Mouse (Mus musculus) embryonic facial prominence, embryonic 14.5 days (tissue): Measurements from ENCODE around the gene Aplp2. TPM values are rescaled to one million over a fixed set of nuclear protein-coding genes. Genes with fewer than 3 reads are reported as not detected.
"Not testable (repeated sequence)": the region's sequence is repeated elsewhere in the genome, so short reads cannot be mapped to it uniquely, and the experiment has no call there.

Experiments
- ATAC-seq: fragments of 200-750 bp; cut with Nextera tagmentation; 2 replicates; pipeline ENCODE4 v1.8.0; 2017; ENCODE audit warnings: low read depth, moderate number of reproducible peaks, moderate TSS enrichment
- DNase-seq: peaks from one replicate; pipeline ENCODE4 v3.0.0-alpha.2; 2015; ENCODE audit warnings: low spot score
- H3K27ac ChIP-seq: fragments of 300-500 bp; sonication (generic); replicated peaks from 2 replicates; pipeline ENCODE4 v1.5.1; 2014; ENCODE audit warnings: low read depth, mild to moderate bottlenecking, low read length, moderate library complexity
- H3K27me3 ChIP-seq: fragments of 300-500 bp; sonication (generic); replicated peaks from 2 replicates; pipeline ENCODE4 v1.6.1; 2014; ENCODE audit warnings: low read length; ENCODE audit not compliant: control insufficient read depth, insufficient read depth
- H3K36me3 ChIP-seq: fragments of 300-500 bp; sonication (generic); 2 replicates; pipeline ENCODE4 v1.6.1; 2014; ENCODE audit warnings: low read length, mixed read lengths; ENCODE audit not compliant: control insufficient read depth, insufficient read depth
- H3K4me1 ChIP-seq: fragments of 300-500 bp; sonication (generic); 2 replicates; pipeline ENCODE4 v1.6.1; 2014; ENCODE audit warnings: antibody characterized with exemption, low read length; ENCODE audit not compliant: control insufficient read depth, insufficient read depth
- H3K4me2 ChIP-seq: fragments of 300-500 bp; sonication (generic); 2 replicates; pipeline ENCODE4 v1.6.1; 2014; ENCODE audit warnings: low read depth, mild to moderate bottlenecking, low read length, moderate library complexity, mixed read lengths
- H3K4me3 ChIP-seq: fragments of 300-500 bp; sonication (generic); 2 replicates; pipeline ENCODE4 v1.5.1; 2014; ENCODE audit warnings: low read depth, mild to moderate bottlenecking, low read length
- H3K9ac ChIP-seq: fragments of 300-500 bp; sonication (generic); 2 replicates; pipeline ENCODE4 v1.6.1; 2014; ENCODE audit warnings: low read depth, mild to moderate bottlenecking, low read length, moderate library complexity, mixed read lengths
- H3K9me3 ChIP-seq: fragments of 300-500 bp; sonication (generic); 2 replicates; pipeline ENCODE4 v1.6.1; 2016; ENCODE audit warnings: low read length; ENCODE audit not compliant: control insufficient read depth
- WGBS: fragments of 180-500 bp; shearing (Covaris S2); extraction: QIAGEN DNeasy Blood & Tissue Kit; methylation state at CpG from one replicate; pipeline ENCODE4 v1.1.7; 2014; 5-methylcytosine and 5-hydroxymethylcytosine counted together
- polyA plus RNA-seq: library from polyadenylated mRNA; unstranded; fragments of >200 nt; fragmentation: Nextera tagmentation; extraction: Ambion mirVana; gene quantifications from 2 replicates; pipeline ENCODE4 v1.2.1, GENCODE M21; 2014

The Aplp2 gene
- polyA plus RNA-seq, 1 experiment from 2014 or later: 277 TPM

GRCm38 (mm10) chr9:31181291-31182085 is 30.1 kb downstream of the Aplp2 start:
- Histone ChIP-seq H3K9me3 (no peaks in the 10 kb centered on the region), H3K4me1 (peaks cover 14% of the 10 kb centered on the region), H3K27ac (no peak overlapping the region), H3K9ac (no peak overlapping the region), H3K4me3 (no peak overlapping the region), H3K4me2 (no peak overlapping the region), H3K36me3 (peaks cover 14% of the 10 kb centered on the region; the same call in 1 of the 2 replicates), H3K27me3 (no peaks in the 10 kb centered on the region)
- ATAC-seq (no peak), DNase-seq (peak; percentile 40)
- 43% methylated on average over 10 of the region's 10 CpGs for WGBS

GRCm38 (mm10) chr9:31177692-31178091 is 33.9 kb downstream of the Aplp2 start:
- Histone ChIP-seq H3K4me3 (no peak overlapping the region), H3K27ac (no peak overlapping the region), H3K9ac (no peak overlapping the region), H3K27me3 (no peaks in the 10 kb centered on the region), H3K36me3 (peaks cover 26% of the 10 kb centered on the region; the same call in 1 of the 2 replicates), H3K9me3 (no peaks in the 10 kb centered on the region), H3K4me2 (no peak overlapping the region), H3K4me1 (peaks cover 14% of the 10 kb centered on the region)
- no peak for DNase-seq
- ATAC-seq: no peak
- WGBS: 83% methylated on average over 6 of the region's 6 CpGs

DNA sequence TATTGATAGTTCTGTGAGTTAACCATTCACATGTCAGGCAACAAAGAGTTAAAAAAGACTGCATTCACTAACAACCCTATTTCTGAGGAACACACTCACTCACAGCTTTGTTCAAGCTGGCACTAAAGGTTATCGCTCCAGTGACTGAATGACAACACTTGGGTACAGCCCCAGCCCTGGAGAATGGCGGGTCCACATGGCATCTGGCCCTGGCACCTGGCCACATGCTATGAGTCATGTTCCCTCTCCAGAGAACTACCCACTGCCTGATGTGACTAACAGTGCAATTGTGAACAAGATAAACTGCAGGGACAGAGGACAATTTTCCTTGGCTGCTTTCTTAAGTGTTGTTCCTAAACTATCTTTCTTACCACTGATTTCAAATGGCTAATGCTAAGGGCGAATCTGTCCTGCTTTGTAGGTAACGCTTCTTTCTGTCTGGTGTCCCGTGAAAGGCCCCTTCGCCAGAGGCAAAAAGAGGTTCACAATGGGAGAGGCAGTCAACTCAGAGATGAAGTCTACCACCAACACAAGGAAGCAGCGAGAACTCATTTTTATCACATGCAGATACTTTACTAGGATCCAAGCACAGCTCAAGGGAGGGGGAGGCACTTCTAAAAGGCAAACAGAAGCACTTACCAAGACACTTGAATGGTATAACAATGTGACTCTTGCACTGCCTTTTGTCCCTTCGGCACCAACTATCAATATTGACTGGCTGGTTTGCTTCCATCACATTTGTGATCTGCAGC is 35.1 kb downstream of the Aplp2 start:
- WGBS: 81% methylated on average over 8 of the region's 8 CpGs
- no peak overlapping the region for H3K9ac ChIP-seq
- peak; percentile 75; the same call in 1 of the 2 replicates for ATAC-seq
- H3K4me2 ChIP-seq: no peak overlapping the region
- H3K36me3 ChIP-seq: peaks cover 34% of the 10 kb centered on the region; the same call in 1 of the 2 replicates
- no peaks in the 10 kb centered on the region for H3K9me3 ChIP-seq
- peak; percentile 63 for DNase-seq
- H3K4me3 ChIP-seq: no peak overlapping the region
- H3K27ac ChIP-seq: no peak overlapping the region
- H3K4me1 ChIP-seq: peaks cover 6% of the 10 kb centered on the region
- no peaks in the 10 kb centered on the region for H3K27me3 ChIP-seq

DNA sequence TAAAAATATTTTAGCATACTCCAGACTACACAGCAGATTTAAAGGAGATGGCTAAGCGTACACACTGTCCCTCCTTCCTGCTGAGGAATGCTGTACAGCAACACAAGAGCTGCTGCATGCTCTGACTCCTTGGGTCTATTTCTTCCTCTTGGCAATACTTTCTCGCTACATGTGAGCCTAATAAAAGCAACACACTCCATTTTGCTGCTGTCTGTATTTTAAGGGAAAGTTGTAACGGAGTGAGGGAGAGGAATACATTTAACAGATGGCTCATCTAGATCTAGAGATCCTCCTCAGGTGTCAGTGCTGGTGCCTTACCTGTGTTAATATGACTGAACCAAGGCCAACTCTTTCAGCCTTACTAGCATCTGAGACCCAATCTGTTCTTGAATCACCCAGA is 35.6 kb downstream of the Aplp2 start:
- no peak for ATAC-seq
- 78% methylated on average over 3 of the region's 3 CpGs for WGBS
- Histone ChIP-seq H3K27me3 (no peaks in the 10 kb centered on the region), H3K9ac (no peak overlapping the region), H3K4me3 (no peak overlapping the region), H3K4me2 (no peak overlapping the region), H3K9me3 (no peaks in the 10 kb centered on the region), H3K36me3 (peaks cover 37% of the 10 kb centered on the region; the same call in 1 of the 2 replicates), H3K4me1 (no peaks in the 10 kb centered on the region), H3K27ac (no peak overlapping the region)
- DNase-seq: no peak

DNA sequence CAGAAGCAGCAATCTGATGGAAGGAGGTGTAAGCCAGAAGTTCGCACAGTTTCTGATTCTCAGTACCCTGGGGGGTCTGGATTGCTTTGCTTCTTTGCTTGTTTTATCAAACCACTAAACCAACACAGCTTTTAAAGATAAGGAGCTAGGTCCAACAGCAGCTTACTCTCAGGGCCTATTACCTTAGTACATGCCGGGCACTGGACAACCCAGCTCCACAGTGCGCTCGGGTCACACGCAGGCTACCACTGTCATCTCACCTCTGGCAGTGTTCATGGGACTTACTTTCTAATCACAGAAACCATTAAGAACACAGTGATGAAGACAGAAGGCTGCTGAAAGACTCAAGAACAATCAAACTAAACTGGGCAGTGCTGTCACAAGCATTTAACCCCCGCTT is 36.3 kb downstream of the Aplp2 start:
- no peak overlapping the region for H3K4me3 ChIP-seq
- ATAC-seq (no peak), DNase-seq (no peak)
- no peak overlapping the region for H3K4me2 ChIP-seq
- H3K27ac ChIP-seq: no peak overlapping the region
- H3K4me1 ChIP-seq: no peaks in the 10 kb centered on the region
- H3K27me3 ChIP-seq: no peaks in the 10 kb centered on the region
- H3K36me3 ChIP-seq: peaks cover 37% of the 10 kb centered on the region; the same call in 1 of the 2 replicates
- 91% methylated on average over 6 of the region's 6 CpGs for WGBS
- no peaks in the 10 kb centered on the region for H3K9me3 ChIP-seq
- no peak overlapping the region for H3K9ac ChIP-seq

GRCm38 (mm10) chr9:31168356-31169093 is 43.1 kb downstream of the Aplp2 start:
- H3K9ac ChIP-seq: no peak overlapping the region
- H3K27me3 ChIP-seq: no peaks in the 10 kb centered on the region
- H3K27ac ChIP-seq: no peak overlapping the region
- DNase-seq: no peak
- ATAC-seq: no peak
- 87% methylated on average over 22 of the region's 22 CpGs for WGBS
- no peaks in the 10 kb centered on the region for H3K9me3 ChIP-seq
- peaks cover 64% of the 10 kb centered on the region for H3K36me3 ChIP-seq
- H3K4me2 ChIP-seq: no peak overlapping the region
- no peak overlapping the region for H3K4me3 ChIP-seq
- H3K4me1 ChIP-seq: no peaks in the 10 kb centered on the region

GRCm38 (mm10) chr9:31167305-31167704 is 44.3 kb downstream of the Aplp2 start:
- ATAC-seq (no peak), DNase-seq (no peak)
- H3K27me3 ChIP-seq: no peaks in the 10 kb centered on the region
- H3K27ac ChIP-seq: no peak overlapping the region
- no peak overlapping the region for H3K9ac ChIP-seq
- H3K9me3 ChIP-seq: no peaks in the 10 kb centered on the region
- WGBS: 86% methylated on average over 13 of the region's 13 CpGs
- no peaks in the 10 kb centered on the region for H3K4me1 ChIP-seq
- H3K4me3 ChIP-seq: no peak overlapping the region
- H3K4me2 ChIP-seq: no peak overlapping the region
- peaks cover 72% of the 10 kb centered on the region for H3K36me3 ChIP-seq

GRCm38 (mm10) chr9:31165505-31165904 is 46.1 kb downstream of the Aplp2 start:
- not testable (repeated sequence) for DNase-seq, H3K9me3 ChIP-seq, H3K4me1 ChIP-seq, H3K9ac ChIP-seq, H3K27ac ChIP-seq, H3K27me3 ChIP-seq, ATAC-seq, H3K4me2 ChIP-seq, H3K4me3 ChIP-seq
- H3K36me3 ChIP-seq: peaks cover 80% of the 10 kb centered on the region
- 84% methylated on average over 3 of the region's 3 CpGs for WGBS
